Mouse (Mus musculus): Measurements from ENCODE around the gene Zc3h10. TPM values are rescaled to one million over a fixed set of nuclear protein-coding genes. Genes with fewer than 3 reads are reported as not detected.

Zc3h10 gene
- polyA plus RNA-seq (2017; shearing (Covaris generic)): 40.2 TPM

GRCm38 (mm10) chr10:128547361-128548032 lies at the start of gene Zc3h10:
Zc3h10 (minus strand) TSS chr10:128547774.

DNA sequence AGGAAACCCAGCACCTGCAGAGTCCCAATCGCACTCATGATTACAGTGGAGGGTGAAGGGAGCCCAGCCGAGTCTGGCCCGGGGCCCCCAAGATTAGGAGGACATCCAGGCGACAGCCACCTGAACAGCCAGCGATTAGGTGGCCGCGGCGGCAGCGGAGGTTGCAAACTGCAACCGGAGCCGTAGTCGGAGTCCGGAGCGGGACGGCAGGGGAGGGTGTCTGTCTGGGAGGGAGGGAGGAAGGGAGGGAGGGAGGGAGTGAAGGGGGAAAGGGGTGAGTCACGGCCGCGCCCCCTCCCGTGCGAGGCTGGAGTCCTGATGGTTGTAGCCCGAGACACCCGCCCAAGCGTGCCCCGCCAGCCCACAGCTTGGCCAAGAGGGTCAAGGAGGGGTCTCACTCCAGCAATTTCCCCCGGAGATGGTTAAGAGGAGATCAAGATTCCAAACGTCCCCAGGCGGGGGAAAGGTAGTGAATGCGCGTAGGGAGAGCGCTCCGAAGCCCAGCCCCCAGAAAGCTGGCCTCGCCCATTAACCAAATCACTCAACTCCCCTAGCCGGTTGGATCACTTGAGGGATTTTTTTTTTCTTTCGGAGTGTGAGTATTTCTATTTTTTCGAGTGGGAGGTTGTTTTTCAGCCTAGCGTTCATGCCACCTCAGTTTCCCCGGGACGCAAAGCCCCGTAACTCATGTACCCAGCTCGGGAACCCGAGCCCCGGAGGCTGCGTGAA lies 42.1 kb upstream of the Zc3h10 start, which contains the start of gene Erbb3:
Gene Erbb3, minus strand, starts transcription at position 189 of the 729 bp plus-strand sequence.

DNA sequence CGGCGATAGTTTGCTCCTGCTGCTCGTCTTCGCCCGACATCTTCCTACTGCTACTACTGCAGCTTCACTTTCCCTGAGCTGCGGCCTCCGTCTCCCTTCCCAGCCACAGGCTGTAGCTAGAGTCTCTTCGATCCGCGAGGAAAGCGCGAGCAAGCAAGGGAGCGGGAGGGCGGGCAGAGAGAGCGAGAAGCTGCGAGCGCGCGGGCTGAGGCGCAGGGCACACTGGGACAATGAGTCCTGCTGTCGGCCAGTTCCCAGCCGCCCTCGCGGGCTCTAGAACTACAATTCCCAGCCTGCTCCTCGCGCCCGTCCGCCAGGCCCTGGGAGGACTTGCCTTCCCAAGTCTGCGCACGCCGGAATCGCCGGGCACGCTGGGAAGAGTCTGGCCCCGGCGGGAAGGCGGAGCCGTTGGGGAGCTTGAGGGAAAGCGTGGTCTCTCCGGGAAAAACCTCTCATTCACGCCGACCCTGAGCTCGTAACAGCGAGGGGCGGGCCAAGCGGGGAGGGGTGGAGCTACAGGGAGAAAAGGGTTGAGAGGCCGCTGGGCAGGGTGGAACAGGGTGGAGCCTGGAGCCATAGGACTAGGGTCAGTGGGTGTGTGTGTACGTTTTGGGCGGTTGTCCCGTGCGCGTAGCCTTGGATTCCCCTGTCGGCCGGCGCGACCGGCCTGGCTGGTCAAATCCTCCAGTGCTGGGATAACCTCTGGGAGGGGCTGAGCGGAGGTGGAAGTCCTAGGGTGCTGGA lies 18.4 kb upstream of the Zc3h10 start, which contains the start of gene Pa2g4:
Gene Pa2g4, minus strand, starts transcription at position 200 of the 744 bp plus-strand sequence.

GRCm38 (mm10) chr10:128548947-128549681 lies 1.5 kb upstream of the Zc3h10 start, which contains the start of gene Rpl41:
Rpl41 (minus strand) TSS chr10:128549305.

GRCm38 (mm10) chr10:128525671-128526308 lies 21.8 kb downstream of the Zc3h10 start, which contains the start of gene Esyt1:
Esyt1 (minus strand) TSS chr10:128525871.

GRCm38 (mm10) chr10:128498590-128498989 lies 49.0 kb downstream of the Zc3h10 start, which contains the start of gene Myl6b:
Myl6b (minus strand) TSS chr10:128498685.

GRCm38 (mm10) chr10:128493695-128494666 lies 53.6 kb downstream of the Zc3h10 start, which contains the start of gene Myl6:
Myl6 (minus strand) TSS chr10:128494145.

Other genes starting within 250 kb of the Zc3h10 start
- gene Il23a, start 249.0 kb downstream of the Zc3h10 start, polyA plus RNA-seq (2017; shearing (Covaris generic)): not detected
- gene Pan2, start 244.4 kb downstream of the Zc3h10 start, polyA plus RNA-seq (2017; shearing (Covaris generic)): 54.5 TPM
- gene Cnpy2, start 225.3 kb downstream of the Zc3h10 start, polyA plus RNA-seq (2017; shearing (Covaris generic)): 151 TPM
- gene Cs, start 210.0 kb downstream of the Zc3h10 start, polyA plus RNA-seq (2017; shearing (Covaris generic)): 200 TPM
- gene Coq10a, start 178.8 kb downstream of the Zc3h10 start, polyA plus RNA-seq (2017; shearing (Covaris generic)): 12.5 TPM
- gene Ankrd52, start 170.7 kb downstream of the Zc3h10 start, polyA plus RNA-seq (2017; shearing (Covaris generic)): 2.0 TPM
- gene Slc39a5, start 146.5 kb downstream of the Zc3h10 start, polyA plus RNA-seq (2017; shearing (Covaris generic)): 0.71 TPM
- gene Nabp2, start 136.3 kb downstream of the Zc3h10 start, polyA plus RNA-seq (2017; shearing (Covaris generic)): 130 TPM
- 58.1 TPM for gene Rnf41, start 136.1 kb downstream of the Zc3h10 start, polyA plus RNA-seq (2017; shearing (Covaris generic))
- 143 TPM for gene Smarcc2, start 88.5 kb downstream of the Zc3h10 start, polyA plus RNA-seq (2017; shearing (Covaris generic))
- gene Myl6, start 53.6 kb downstream of the Zc3h10 start, polyA plus RNA-seq (2017; shearing (Covaris generic)): 1,346 TPM
- gene Myl6b, start 49.1 kb downstream of the Zc3h10 start, polyA plus RNA-seq (2017; shearing (Covaris generic)): 5.6 TPM
- 212 TPM for gene Esyt1, start 21.9 kb downstream of the Zc3h10 start, polyA plus RNA-seq (2017; shearing (Covaris generic))
- 2,472 TPM for gene Rpl41, start 1.5 kb upstream of the Zc3h10 start, polyA plus RNA-seq (2017; shearing (Covaris generic))
- 35.3 TPM for gene Pa2g4, start 18.2 kb upstream of the Zc3h10 start, polyA plus RNA-seq (2017; shearing (Covaris generic))
- gene Erbb3, start 41.9 kb upstream of the Zc3h10 start, polyA plus RNA-seq (2017; shearing (Covaris generic)): 12.6 TPM
- gene Rps26, start 79.0 kb upstream of the Zc3h10 start, polyA plus RNA-seq (2017; shearing (Covaris generic)): 590 TPM
- gene Ikzf4, start 98.2 kb upstream of the Zc3h10 start, polyA plus RNA-seq (2017; shearing (Covaris generic)): 171 TPM
- gene Suox, start 126.3 kb upstream of the Zc3h10 start, polyA plus RNA-seq (2017; shearing (Covaris generic)): 61.8 TPM
- 56.8 TPM for gene Rab5b, start 148.5 kb upstream of the Zc3h10 start, polyA plus RNA-seq (2017; shearing (Covaris generic))
- gene Pmel, start 156.4 kb upstream of the Zc3h10 start, polyA plus RNA-seq (2017; shearing (Covaris generic)): 4.6 TPM
- gene Cdk2, start 157.3 kb upstream of the Zc3h10 start, polyA plus RNA-seq (2017; shearing (Covaris generic)): 47.2 TPM
- 706 TPM for gene Dgka, start 197.1 kb upstream of the Zc3h10 start, polyA plus RNA-seq (2017; shearing (Covaris generic))
- 31.6 TPM for gene Pym1, start 200.1 kb upstream of the Zc3h10 start, polyA plus RNA-seq (2017; shearing (Covaris generic))
- gene Mmp19, start 243.1 kb upstream of the Zc3h10 start, polyA plus RNA-seq (2017; shearing (Covaris generic)): not detected

All from inflammation-experienced regulatory T-cells, adult 16 weeks (primary cell).